Mouse (Mus musculus) heart, adult 11 months (tissue): Measurements from ENCODE around the gene Lrp6.

Source experiments
- DNase-seq: peaks from one replicate; pipeline ENCODE4 v3.0.0; 2022

Gene Lrp6

GRCm38 (mm10) chr6:134489637-134490036 is 77.1 kb downstream of the Lrp6 start:
- peak; percentile 95 for DNase-seq

- DNase-seq, result no peak
These were observed 77.6 kb downstream of the Lrp6 start for GRCm38 (mm10) chr6:134489130-134489529.

DNA sequence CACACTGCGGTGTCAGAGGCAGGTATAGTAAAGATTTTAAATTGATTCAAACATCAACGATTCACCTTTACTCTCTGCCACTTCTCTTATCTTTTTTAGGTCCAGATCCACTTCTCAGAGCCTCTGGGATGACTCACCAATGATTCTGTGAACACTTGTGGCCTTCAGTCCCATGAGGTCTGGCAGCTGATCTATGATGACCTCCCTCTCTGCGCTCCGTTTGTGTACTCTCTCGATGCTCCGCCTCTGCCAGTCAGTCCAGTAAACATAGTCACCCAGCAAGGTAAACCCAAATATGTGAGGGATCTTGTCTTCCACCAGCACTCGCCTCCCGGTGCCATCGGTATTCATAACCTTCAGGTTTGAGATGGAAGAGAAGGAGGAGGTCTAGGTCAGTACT is 80.4 kb downstream of the Lrp6 start:
- DNase-seq, result no peak

DNA sequence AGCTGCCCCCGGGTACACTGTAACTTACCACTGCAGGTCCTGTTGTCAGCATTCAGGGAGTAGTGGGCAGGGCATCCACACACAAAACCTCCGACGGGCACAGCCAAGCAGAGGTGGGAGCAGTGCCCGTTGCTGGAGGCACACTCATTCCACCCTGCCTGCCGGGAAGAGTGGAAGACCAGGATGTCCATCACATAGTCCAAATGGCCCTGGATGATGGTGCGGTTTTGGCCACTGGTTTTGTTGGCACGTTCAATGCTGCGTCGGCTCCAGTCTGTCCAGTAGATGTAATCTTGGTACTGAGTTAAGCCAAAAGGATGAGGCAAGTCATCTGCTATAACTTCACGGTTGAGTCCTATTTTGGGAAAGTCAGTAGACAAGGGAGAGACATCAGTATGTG is 87.3 kb downstream of the Lrp6 start:
- no peak for DNase-seq

- peak; percentile 92 for DNase-seq
These were observed 93.6 kb downstream of the Lrp6 start for GRCm38 (mm10) chr6:134473143-134473561.

- DNase-seq, result peak; percentile 97
These were observed 95.9 kb downstream of the Lrp6 start for GRCm38 (mm10) chr6:134470857-134471256.

GRCm38 (mm10) chr6:134469297-134469696 is 97.5 kb downstream of the Lrp6 start:
- DNase-seq, result no peak

- no peak for DNase-seq
These were observed 100.0 kb downstream of the Lrp6 start for GRCm38 (mm10) chr6:134466671-134467229.

- no peak for DNase-seq
These were observed 105.6 kb downstream of the Lrp6 start for GRCm38 (mm10) chr6:134461175-134461574.

DNA sequence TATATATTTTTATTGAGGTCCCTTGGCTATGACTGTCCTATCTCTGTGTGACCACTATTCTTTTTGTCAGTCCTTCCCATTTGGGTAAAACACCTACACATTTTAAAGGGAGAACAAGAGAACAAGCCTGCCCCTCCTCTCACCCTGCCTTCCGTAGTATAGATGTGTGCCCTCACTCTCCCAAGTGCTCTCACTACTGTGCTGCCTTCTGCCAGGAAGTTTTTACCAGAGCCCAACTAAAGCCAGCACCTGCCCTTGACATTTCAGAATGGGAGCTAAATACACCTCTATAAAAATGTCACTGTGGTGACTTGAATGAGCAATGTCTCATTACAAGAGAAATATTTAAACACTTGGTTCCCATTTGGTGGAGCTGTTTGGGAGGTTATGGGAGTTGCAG is 108.4 kb downstream of the Lrp6 start:
- DNase-seq, result peak; percentile 56

DNA sequence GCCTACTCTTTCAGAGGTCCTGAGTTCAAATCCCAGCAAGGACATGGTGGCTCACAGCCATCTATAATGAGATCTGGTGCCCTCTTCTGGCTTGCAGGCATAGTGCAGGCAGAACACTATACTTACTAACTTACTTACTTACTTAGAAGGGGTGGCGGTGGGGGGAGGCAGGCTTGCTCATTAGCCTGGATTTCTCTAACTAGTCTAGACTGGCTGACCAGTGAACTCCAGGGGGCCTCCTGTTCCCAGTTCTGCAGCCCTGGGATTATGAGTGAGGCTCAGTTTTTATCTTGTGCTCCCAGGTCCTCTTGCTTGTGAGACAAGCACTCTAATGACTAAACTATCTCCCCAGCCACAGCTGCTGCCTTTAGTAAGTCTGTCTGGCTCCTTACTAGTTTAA is 112.7 kb downstream of the Lrp6 start:
- DNase-seq, result no peak

GRCm38 (mm10) chr6:134450661-134451119 is 116.1 kb downstream of the Lrp6 start:
- DNase-seq, result peak; percentile 94

- no peak for DNase-seq
These were observed 116.8 kb downstream of the Lrp6 start for GRCm38 (mm10) chr6:134449958-134450357.

DNA sequence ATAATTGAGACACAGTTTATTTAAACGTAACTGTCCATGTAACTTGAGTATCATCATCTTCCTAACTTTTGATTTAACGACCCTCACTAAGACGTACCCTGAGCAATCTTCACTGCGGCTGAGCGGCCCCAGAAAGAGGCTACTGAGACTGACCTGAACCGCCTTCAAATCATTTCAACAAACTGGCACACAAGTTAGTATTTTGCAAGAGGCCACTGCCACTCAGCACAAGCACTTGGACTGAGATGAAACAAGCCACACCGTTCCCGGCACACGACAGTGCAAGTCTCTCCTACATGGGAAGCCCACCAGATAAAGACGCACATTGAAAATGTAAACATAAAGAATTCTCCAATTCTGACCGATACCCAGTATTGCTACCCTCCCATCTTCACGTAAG is 118.3 kb downstream of the Lrp6 start:
- DNase-seq, result no peak

GRCm38 (mm10) chr6:134443925-134444324 is 122.8 kb downstream of the Lrp6 start:
- DNase-seq, result no peak

GRCm38 (mm10) chr6:134443198-134443904 is 123.4 kb downstream of the Lrp6 start:
- DNase-seq, result no peak

GRCm38 (mm10) chr6:134442219-134442618 is 124.5 kb downstream of the Lrp6 start:
- DNase-seq, result no peak

DNA sequence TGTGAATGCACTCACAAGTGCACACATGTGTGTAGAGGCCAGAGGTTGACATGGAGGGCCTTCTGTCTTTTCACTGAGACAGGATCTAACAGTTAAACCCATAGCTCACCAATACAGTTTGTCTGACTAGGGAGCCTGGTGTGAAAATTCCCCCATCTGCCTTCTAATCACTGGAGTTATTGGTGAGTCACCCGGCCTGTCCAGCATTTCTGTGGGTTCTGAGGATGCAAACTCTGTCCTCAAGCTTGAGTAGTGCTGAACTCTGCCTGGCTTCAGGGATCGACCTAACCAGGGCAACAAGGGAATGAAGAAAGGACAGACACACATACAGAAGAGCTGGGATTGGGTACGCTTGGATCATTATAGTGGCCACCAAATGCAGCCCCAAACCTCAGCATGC is 125.0 kb downstream of the Lrp6 start:
- DNase-seq, result no peak

- peak; percentile 91 for DNase-seq
These were observed 126.7 kb downstream of the Lrp6 start for GRCm38 (mm10) chr6:134440023-134440422.

- DNase-seq, result peak; percentile 97
These were observed 127.3 kb downstream of the Lrp6 start for GRCm38 (mm10) chr6:134439401-134440021.

DNA sequence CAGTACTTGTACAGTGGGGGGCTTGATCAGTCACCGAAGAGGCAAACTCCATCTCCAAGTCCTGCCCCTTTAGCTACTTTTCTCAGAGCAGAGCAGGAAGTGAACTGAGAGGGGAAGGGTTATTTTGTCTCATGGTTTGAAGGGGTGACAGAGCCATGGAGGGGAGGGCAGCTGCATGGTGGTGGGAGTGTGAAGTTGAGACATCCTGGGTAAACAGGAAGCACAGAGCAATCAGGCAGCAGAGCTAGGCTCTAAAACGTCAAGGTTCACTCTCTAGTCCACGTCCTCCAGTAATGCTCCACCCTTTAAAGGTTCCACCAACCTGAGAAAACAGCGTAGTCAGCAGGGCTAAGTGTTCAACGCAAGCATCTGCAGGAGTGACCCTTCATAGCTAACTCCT is 129.8 kb downstream of the Lrp6 start:
- DNase-seq, result no peak

GRCm38 (mm10) chr6:134434866-134435390 is 131.8 kb downstream of the Lrp6 start:
- DNase-seq, result no peak

- peak; percentile 94 for DNase-seq
These were observed 132.7 kb downstream of the Lrp6 start for GRCm38 (mm10) chr6:134434044-134434443.

DNA sequence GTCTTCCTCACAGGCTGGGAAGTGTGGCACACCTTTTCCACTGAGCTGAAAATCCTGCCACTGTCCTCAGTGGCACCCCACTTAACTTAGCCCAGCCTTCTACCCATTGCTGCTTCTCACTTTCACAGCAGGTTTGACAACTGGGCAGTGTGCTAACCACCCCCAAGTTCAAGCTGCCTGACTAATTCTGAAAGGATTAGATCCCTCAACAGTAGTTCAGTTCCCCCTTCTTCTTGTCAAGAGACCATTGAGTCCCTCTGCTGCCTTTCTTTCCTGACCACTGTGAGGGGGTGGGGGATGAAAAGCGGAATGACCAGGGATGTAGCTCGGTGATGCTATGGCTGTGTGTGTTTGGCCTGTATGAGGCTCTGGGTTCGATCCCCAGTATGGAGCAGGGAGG is 133.5 kb downstream of the Lrp6 start:
- DNase-seq, result no peak
